Mouse (Mus musculus) limb, embryonic 11.5 days (tissue): ENCODE measurements at regions not wholly inside any gene's neighbourhood (a gene's known extent, or its start where the extent isn't known, plus 50 kb on each side); places are given as distances from the start of the nearest gene placed in this dataset.

Experiments
- ATAC-seq: fragments of 200-750 bp; cut with Nextera tagmentation; 2 replicates; pipeline ENCODE4 v1.8.0; 2017; ENCODE audit warnings: low read depth; ENCODE audit not compliant: insufficient number of reproducible peaks, low FRiP score, low TSS enrichment
- DNase-seq: peaks from one replicate; pipeline ENCODE4 v3.0.0-alpha.2; 2015; ENCODE audit warnings: low spot score
- H3K27ac ChIP-seq: fragments of 300-500 bp; sonication (generic); replicated peaks from 2 replicates; pipeline ENCODE4 v1.5.1; 2014; ENCODE audit warnings: low read depth, mild to moderate bottlenecking, low read length
- H3K27me3 ChIP-seq: fragments of 300-500 bp; sonication (generic); 2 replicates; pipeline ENCODE4 v1.6.1; 2014; ENCODE audit warnings: mild to moderate bottlenecking, low read length, mixed read lengths; ENCODE audit not compliant: control insufficient read depth, insufficient read depth
- H3K36me3 ChIP-seq: fragments of 300-500 bp; sonication (generic); 2 replicates; pipeline ENCODE4 v1.6.1; 2014; ENCODE audit warnings: mild to moderate bottlenecking, low read length, moderate library complexity, mixed read lengths; ENCODE audit not compliant: control insufficient read depth, insufficient read depth
- H3K4me1 ChIP-seq: fragments of 300-500 bp; sonication (generic); 2 replicates; pipeline ENCODE4 v1.6.1; 2014; ENCODE audit warnings: low read length, mixed read lengths; ENCODE audit not compliant: control insufficient read depth, insufficient read depth
- H3K4me2 ChIP-seq: fragments of 300-500 bp; sonication (generic); 2 replicates; pipeline ENCODE4 v1.6.1; 2014; ENCODE audit warnings: low read depth, mild to moderate bottlenecking, moderate library complexity; ENCODE audit not compliant: severe bottlenecking
- H3K4me3 ChIP-seq: fragments of 300-500 bp; sonication (generic); 2 replicates; pipeline ENCODE4 v1.5.1; 2014; ENCODE audit warnings: low read depth, low read length
- H3K9ac ChIP-seq: fragments of 300-500 bp; sonication (generic); 2 replicates; pipeline ENCODE4 v1.6.1; 2014; ENCODE audit warnings: mild to moderate bottlenecking, low read length
- H3K9me3 ChIP-seq: fragments of 300-500 bp; sonication (generic); 2 replicates; pipeline ENCODE4 v1.6.1; 2016; ENCODE audit warnings: low read length; ENCODE audit not compliant: control insufficient read depth
- WGBS: fragments of 180-500 bp; shearing (Covaris S2); extraction: QIAGEN DNeasy Blood & Tissue Kit; methylation state at CpG from one replicate; pipeline ENCODE4 v1.1.7; 2014; 5-methylcytosine and 5-hydroxymethylcytosine counted together

- DNase-seq = no peak
- H3K4me2 ChIP-seq = no peak overlapping the region
- H3K27ac ChIP-seq = no peak overlapping the region
- 87% methylated on average over 13 of the region's 13 CpGs for WGBS
- no peak overlapping the region for H3K9ac ChIP-seq
- H3K36me3 ChIP-seq = no peaks in the 10 kb centered on the region
- H3K27me3 ChIP-seq = no peaks in the 10 kb centered on the region
- ATAC-seq = no peak
- no peaks in the 10 kb centered on the region for H3K4me1 ChIP-seq
- no peak overlapping the region for H3K4me3 ChIP-seq
- no peaks in the 10 kb centered on the region for H3K9me3 ChIP-seq
Observed at GRCm38 (mm10) chr17:4381896-4382685, 612.0 kb upstream of the Arid1b start.

GRCm38 (mm10) chr17:4382716-4383115 lies 611.4 kb upstream of the Arid1b start:
- Histone ChIP-seq H3K27ac (no peak overlapping the region), H3K27me3 (no peaks in the 10 kb centered on the region), H3K4me3 (no peak overlapping the region), H3K36me3 (no peaks in the 10 kb centered on the region), H3K4me1 (no peaks in the 10 kb centered on the region), H3K9me3 (no peaks in the 10 kb centered on the region), H3K4me2 (no peak overlapping the region), H3K9ac (no peak overlapping the region)
- no peak for ATAC-seq
- DNase-seq = no peak

GRCm38 (mm10) chr17:4387616-4388015 lies 606.5 kb upstream of the Arid1b start:
- WGBS = 83% methylated on average over 4 of the region's 4 CpGs
- H3K9ac ChIP-seq = no peak overlapping the region
- no peak for ATAC-seq
- no peaks in the 10 kb centered on the region for H3K27me3 ChIP-seq
- DNase-seq = no peak
- no peaks in the 10 kb centered on the region for H3K4me1 ChIP-seq
- H3K4me2 ChIP-seq = no peak overlapping the region
- H3K4me3 ChIP-seq = no peak overlapping the region
- no peaks in the 10 kb centered on the region for H3K9me3 ChIP-seq
- no peak overlapping the region for H3K27ac ChIP-seq
- no peaks in the 10 kb centered on the region for H3K36me3 ChIP-seq

GRCm38 (mm10) chr17:4390012-4390411 lies 604.1 kb upstream of the Arid1b start:
- DNase-seq (no peak), ATAC-seq (no peak)
- Histone ChIP-seq H3K4me3 (no peak overlapping the region), H3K4me2 (no peak overlapping the region), H3K9ac (no peak overlapping the region), H3K27ac (no peak overlapping the region), H3K27me3 (no peaks in the 10 kb centered on the region), H3K9me3 (no peaks in the 10 kb centered on the region), H3K36me3 (no peaks in the 10 kb centered on the region), H3K4me1 (no peaks in the 10 kb centered on the region)
- WGBS = 93% methylated on average over 4 of the region's 4 CpGs

- Histone ChIP-seq H3K4me3 (no peak overlapping the region), H3K27me3 (no peaks in the 10 kb centered on the region), H3K36me3 (no peaks in the 10 kb centered on the region), H3K9me3 (no peaks in the 10 kb centered on the region), H3K9ac (no peak overlapping the region), H3K27ac (no peak overlapping the region), H3K4me1 (no peaks in the 10 kb centered on the region), H3K4me2 (no peak overlapping the region)
- ATAC-seq (no peak), DNase-seq (no peak)
Observed at GRCm38 (mm10) chr17:4390577-4390976, 603.6 kb upstream of the Arid1b start.

GRCm38 (mm10) chr17:4391210-4391609 lies 602.9 kb upstream of the Arid1b start:
- H3K27me3 ChIP-seq = no peaks in the 10 kb centered on the region
- no peaks in the 10 kb centered on the region for H3K9me3 ChIP-seq
- no peak overlapping the region for H3K4me2 ChIP-seq
- no peak overlapping the region for H3K4me3 ChIP-seq
- H3K36me3 ChIP-seq = no peaks in the 10 kb centered on the region
- ATAC-seq = no peak
- no peaks in the 10 kb centered on the region for H3K4me1 ChIP-seq
- WGBS = 80% methylated on average over 1 of the region's 1 CpGs
- no peak overlapping the region for H3K9ac ChIP-seq
- H3K27ac ChIP-seq = no peak overlapping the region
- DNase-seq = no peak

- Histone ChIP-seq H3K4me2 (no peak overlapping the region), H3K27me3 (no peaks in the 10 kb centered on the region), H3K4me3 (no peak overlapping the region), H3K9me3 (no peaks in the 10 kb centered on the region), H3K9ac (no peak overlapping the region), H3K36me3 (no peaks in the 10 kb centered on the region), H3K27ac (no peak overlapping the region), H3K4me1 (no peaks in the 10 kb centered on the region)
- DNase-seq (no peak), ATAC-seq (no peak)
- 90% methylated on average over 5 of the region's 5 CpGs for WGBS
Observed at GRCm38 (mm10) chr17:4396119-4396518, 598.0 kb upstream of the Arid1b start.

- WGBS = 88% methylated on average over 5 of the region's 5 CpGs
- no peaks in the 10 kb centered on the region for H3K9me3 ChIP-seq
- no peak overlapping the region for H3K4me2 ChIP-seq
- H3K27ac ChIP-seq = no peak overlapping the region
- H3K4me1 ChIP-seq = no peaks in the 10 kb centered on the region
- DNase-seq = peak; percentile 3
- H3K36me3 ChIP-seq = no peaks in the 10 kb centered on the region
- no peaks in the 10 kb centered on the region for H3K27me3 ChIP-seq
- H3K9ac ChIP-seq = no peak overlapping the region
- ATAC-seq = no peak
- H3K4me3 ChIP-seq = no peak overlapping the region
Observed at GRCm38 (mm10) chr17:4417686-4418085, 576.4 kb upstream of the Arid1b start.
